ENCODE assay signal across 20 mouse cellular contexts in the genomic region with DNA sequence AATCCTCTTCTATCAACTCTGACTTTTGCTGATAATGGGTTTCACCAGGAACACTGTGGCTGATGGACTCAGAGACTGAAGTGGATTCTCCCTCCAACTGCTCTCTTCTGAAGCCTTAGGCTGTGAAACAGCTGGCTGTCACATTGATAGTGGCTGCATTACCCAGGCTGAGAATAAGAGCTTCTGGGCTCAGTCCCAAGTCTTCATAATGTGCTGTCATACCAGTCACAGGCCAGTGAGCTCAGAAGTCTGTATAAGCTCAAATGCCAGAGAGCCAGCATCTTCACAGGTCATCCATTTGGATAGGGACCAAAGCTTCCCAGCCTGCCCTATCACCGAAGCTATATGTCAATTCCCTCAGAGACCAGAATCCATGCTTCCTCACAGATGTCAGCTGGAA.
"Had no signal": no experiment of that assay in that cellular context is flagged by ENCODE, and none has a peak within 500 bp of the region (broad histone marks: within the 10 kb centered on the region; RNA-seq: fewer than 3 reads in every experiment).

No protein-coding gene starts in this region.

- H3K9ac ChIP-seq: kidney, embryonic 15.5 days; limb, embryonic 13.5 days; liver, embryonic 12.5 days; liver, embryonic 15.5 days; midbrain, embryonic 12.5 days; midbrain, embryonic 15.5 days; neural tube, embryonic 12.5 days had no signal

- H3K27ac ChIP-seq: kidney, embryonic 15.5 days; layer of hippocampus, adult 2 months; limb, embryonic 10.5 days; limb, embryonic 13.5 days; liver, embryonic 12.5 days; liver, embryonic 15.5 days; macrophage; midbrain, embryonic 12.5 days; midbrain, embryonic 15.5 days; neural tube, embryonic 12.5 days had no signal

- H3K4me2 ChIP-seq: kidney, embryonic 15.5 days; limb, embryonic 13.5 days; liver, embryonic 12.5 days; liver, embryonic 15.5 days; midbrain, embryonic 12.5 days; midbrain, embryonic 15.5 days; neural tube, embryonic 12.5 days had no signal

- H3K27me3 ChIP-seq: kidney, embryonic 15.5 days; limb, embryonic 13.5 days; liver, embryonic 12.5 days; liver, embryonic 15.5 days; midbrain, embryonic 12.5 days; midbrain, embryonic 15.5 days; neural tube, embryonic 12.5 days had no signal

- H3K4me1 ChIP-seq: kidney, embryonic 15.5 days; limb, embryonic 10.5 days; limb, embryonic 13.5 days; liver, embryonic 12.5 days; liver, embryonic 15.5 days; midbrain, embryonic 12.5 days; midbrain, embryonic 15.5 days; neural tube, embryonic 12.5 days had no signal

- H3K9me3 ChIP-seq: liver, embryonic 15.5 days had no signal

- ATAC-seq: liver, embryonic 12.5 days; midbrain, embryonic 15.5 days had no signal

- H3K4me3 ChIP-seq: kidney, embryonic 15.5 days; layer of hippocampus, adult 2 months; limb, embryonic 10.5 days; limb, embryonic 13.5 days; liver, embryonic 12.5 days; liver, embryonic 15.5 days; midbrain, embryonic 12.5 days; midbrain, embryonic 15.5 days; neural tube, embryonic 12.5 days had no signal

- H3K36me3 ChIP-seq: kidney, embryonic 15.5 days; limb, embryonic 10.5 days; limb, embryonic 13.5 days; liver, embryonic 12.5 days; liver, embryonic 15.5 days; midbrain, embryonic 12.5 days; midbrain, embryonic 15.5 days; neural tube, embryonic 12.5 days had no signal

- DNase-seq: kidney, adult 11 months; kidney, adult 8-10 months; kidney, postnatal 14 days; layer of hippocampus, adult 9-11 months; liver; lung, adult 18-20 months; right cerebral cortex, postnatal 25 days; spleen, adult 18-20 months; thymus, adult 18-20 months; thymus, postnatal 36 days had no signal
